Mouse (Mus musculus) heart, embryonic 13.5 days (tissue): ENCODE results near the gene Rdh7. TPM values are rescaled to one million over a fixed set of nuclear protein-coding genes. Genes with fewer than 3 reads are reported as not detected.

ENCODE experiments used
- ATAC-seq: fragments of 200-750 bp; cut with Nextera tagmentation; 2 replicates; pipeline ENCODE4 v1.8.0; 2017; ENCODE audit warnings: moderate TSS enrichment; ENCODE audit not compliant: insufficient number of reproducible peaks, low FRiP score, low TSS enrichment; ENCODE audit errors: extremely low read depth
- H3K27ac ChIP-seq: fragments of 300-500 bp; sonication (generic); replicated peaks from 2 replicates; pipeline ENCODE4 v1.5.1; 2015; ENCODE audit warnings: moderate library complexity, mild to moderate bottlenecking, inconsistent platforms
- H3K27me3 ChIP-seq: fragments of 300-500 bp; sonication (generic); replicated peaks from 2 replicates; pipeline ENCODE4 v1.6.1; 2015; ENCODE audit warnings: mild to moderate bottlenecking, inconsistent platforms
- H3K36me3 ChIP-seq: fragments of 300-500 bp; sonication (generic); 2 replicates; pipeline ENCODE4 v1.6.1; 2015; ENCODE audit warnings: mild to moderate bottlenecking, inconsistent platforms
- H3K4me1 ChIP-seq: fragments of 300-500 bp; sonication (generic); 2 replicates; pipeline ENCODE4 v1.6.1; 2015; ENCODE audit warnings: inconsistent platforms
- H3K4me2 ChIP-seq: fragments of 300-500 bp; sonication (generic); 2 replicates; pipeline ENCODE4 v1.6.1; 2015; ENCODE audit warnings: inconsistent platforms, mild to moderate bottlenecking, moderate library complexity
- H3K4me3 ChIP-seq: fragments of 300-500 bp; sonication (generic); 2 replicates; pipeline ENCODE4 v1.5.1; 2015; ENCODE audit warnings: moderate library complexity, mild to moderate bottlenecking, inconsistent platforms
- H3K9ac ChIP-seq: fragments of 300-500 bp; sonication (generic); 2 replicates; pipeline ENCODE4 v1.6.1; 2015; ENCODE audit warnings: inconsistent platforms, mild to moderate bottlenecking, moderate library complexity
- H3K9me3 ChIP-seq: fragments of 300-500 bp; sonication (generic); 2 replicates; pipeline ENCODE4 v1.6.1; 2016; ENCODE audit warnings: inconsistent platforms
- WGBS: fragments of 180-500 bp; shearing (Covaris S2); methylation state at CpG from one replicate; pipeline ENCODE4 v1.1.7; 2015; ENCODE audit warnings: mixed read lengths; 5-methylcytosine and 5-hydroxymethylcytosine counted together
- polyA plus RNA-seq: library from polyadenylated mRNA; unstranded; fragments of >200 nt; fragmentation: Nextera tagmentation; extraction: Ambion mirVana; gene quantifications from 2 replicates; pipeline ENCODE4 v1.2.1, GENCODE M21; 2015

The Rdh7 gene
- polyA plus RNA-seq, 1 experiment from 2014 or later, result not detected

GRCm38 (mm10) chr10:127891481-127891880 is 2.9 kb upstream of the Rdh7 start:
- H3K27me3 ChIP-seq, result no peaks in the 10 kb centered on the region
- no peak overlapping the region for H3K4me3 ChIP-seq
- H3K9ac ChIP-seq, result no peak overlapping the region
- H3K9me3 ChIP-seq, result no peaks in the 10 kb centered on the region
- no peak overlapping the region for H3K4me2 ChIP-seq
- H3K4me1 ChIP-seq, result peaks cover 8% of the 10 kb centered on the region
- no peak overlapping the region for H3K27ac ChIP-seq
- ATAC-seq, result no peak
- H3K36me3 ChIP-seq, result no peaks in the 10 kb centered on the region
- WGBS, result 67% methylated on average over 1 of the region's 1 CpGs

- Histone ChIP-seq H3K9ac (no peak overlapping the region), H3K27ac (no peak overlapping the region), H3K36me3 (no peaks in the 10 kb centered on the region), H3K4me2 (no peak overlapping the region), H3K27me3 (no peaks in the 10 kb centered on the region), H3K4me3 (no peak overlapping the region), H3K4me1 (peaks cover 5% of the 10 kb centered on the region; the same call in 1 of the 2 replicates), H3K9me3 (no peaks in the 10 kb centered on the region)
- 72% methylated on average over 4 of the region's 4 CpGs for WGBS
- ATAC-seq, result no peak
Observed at GRCm38 (mm10) chr10:127886971-127887370, 1.6 kb downstream of the Rdh7 start.

- Histone ChIP-seq H3K27me3 (no peaks in the 10 kb centered on the region), H3K4me2 (no peak overlapping the region)
Observed at GRCm38 (mm10) chr10:127886551-127886950, 2.1 kb downstream of the Rdh7 start.

DNA sequence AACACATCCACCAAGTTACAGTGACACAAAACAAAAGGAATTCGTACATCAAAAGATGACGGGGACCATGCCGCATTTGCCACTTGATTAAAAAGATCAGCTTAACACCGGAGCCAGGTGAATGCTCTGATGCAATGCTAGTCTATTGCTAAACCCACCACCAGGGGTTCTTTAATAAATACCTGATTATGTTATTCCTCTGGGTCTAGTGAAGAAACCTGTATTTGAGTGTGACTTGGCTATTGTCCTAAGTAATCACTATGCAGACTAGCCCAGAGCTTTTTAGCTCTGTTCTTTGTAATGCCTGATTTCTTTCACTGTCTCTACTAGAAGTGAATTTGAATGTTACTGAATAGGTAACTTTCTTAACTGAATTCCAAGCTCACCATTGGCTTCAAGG is 7.6 kb downstream of the Rdh7 start:
- H3K9ac ChIP-seq, result no peak overlapping the region
- no peaks in the 10 kb centered on the region for H3K9me3 ChIP-seq
- H3K27ac ChIP-seq, result no peak overlapping the region
- no peak overlapping the region for H3K4me3 ChIP-seq
- H3K4me2 ChIP-seq, result no peak overlapping the region
- no peak for ATAC-seq
- no peaks in the 10 kb centered on the region for H3K36me3 ChIP-seq
- no peaks in the 10 kb centered on the region for H3K27me3 ChIP-seq
- 83% methylated on average over 4 of the region's 4 CpGs for WGBS
- peaks cover 11% of the 10 kb centered on the region; the same call in 1 of the 2 replicates for H3K4me1 ChIP-seq

More at GRCm38 (mm10) chr10:127886551-127886950, 2.1 kb downstream of the Rdh7 start:
- H3K9me3 ChIP-seq, result no peaks in the 10 kb centered on the region
- no peak for ATAC-seq
- H3K27ac ChIP-seq, result no peak overlapping the region
- H3K4me1 ChIP-seq, result peaks cover 5% of the 10 kb centered on the region; the same call in 1 of the 2 replicates
- no peak overlapping the region for H3K4me3 ChIP-seq
- no peak overlapping the region for H3K9ac ChIP-seq
- H3K36me3 ChIP-seq, result no peaks in the 10 kb centered on the region
- WGBS, result 67% methylated on average over 1 of the region's 1 CpGs

- WGBS, result 56% methylated on average over 3 of the region's 3 CpGs
- no peak for ATAC-seq
- H3K4me3 ChIP-seq, result no peak overlapping the region
Observed at GRCm38 (mm10) chr10:127879155-127879688, 9.4 kb downstream of the Rdh7 start.

GRCm38 (mm10) chr10:127878262-127879057 is 10.2 kb downstream of the Rdh7 start:
- Histone ChIP-seq H3K4me1 (peaks cover 11% of the 10 kb centered on the region; the same call in 1 of the 2 replicates), H3K27me3 (no peaks in the 10 kb centered on the region), H3K4me2 (no peak overlapping the region), H3K4me3 (no peak overlapping the region), H3K9me3 (no peaks in the 10 kb centered on the region), H3K9ac (no peak overlapping the region), H3K27ac (no peak overlapping the region), H3K36me3 (no peaks in the 10 kb centered on the region)
- WGBS, result 46% methylated on average over 3 of the region's 3 CpGs
- ATAC-seq, result no peak

More at GRCm38 (mm10) chr10:127879155-127879688, 9.4 kb downstream of the Rdh7 start:
- Histone ChIP-seq H3K36me3 (no peaks in the 10 kb centered on the region), H3K27me3 (no peaks in the 10 kb centered on the region), H3K4me2 (no peak overlapping the region), H3K27ac (no peak overlapping the region), H3K9ac (no peak overlapping the region), H3K4me1 (peaks cover 11% of the 10 kb centered on the region; the same call in 1 of the 2 replicates), H3K9me3 (no peaks in the 10 kb centered on the region)

GRCm38 (mm10) chr10:127877681-127878080 is 10.9 kb downstream of the Rdh7 start:
- no peaks in the 10 kb centered on the region for H3K36me3 ChIP-seq
- ATAC-seq, result no peak
- H3K27me3 ChIP-seq, result no peaks in the 10 kb centered on the region
- no peak overlapping the region for H3K4me3 ChIP-seq
- H3K27ac ChIP-seq, result no peak overlapping the region
- H3K4me2 ChIP-seq, result no peak overlapping the region
- 19% methylated on average over 2 of the region's 2 CpGs for WGBS
- H3K9me3 ChIP-seq, result no peaks in the 10 kb centered on the region
- peaks cover 11% of the 10 kb centered on the region; the same call in 1 of the 2 replicates for H3K4me1 ChIP-seq
- H3K9ac ChIP-seq, result no peak overlapping the region

- no peak overlapping the region for H3K4me2 ChIP-seq
- WGBS, result 61% methylated on average over 4 of the region's 4 CpGs
- ATAC-seq, result no peak
Observed at GRCm38 (mm10) chr10:127872484-127872883, 16.1 kb downstream of the Rdh7 start.

GRCm38 (mm10) chr10:127866232-127866631 is 22.4 kb downstream of the Rdh7 start, which contains the start of gene Rdh16f2:
Rdh16f2 (plus strand) TSS chr10:127866474.
- Histone ChIP-seq H3K36me3 (no peaks in the 10 kb centered on the region), H3K4me1 (no peaks in the 10 kb centered on the region), H3K4me3 (no peak within 1 kb of the TSS), H3K27me3 (no peaks in the 10 kb centered on the region), H3K9ac (no peak within 1 kb of the TSS), H3K27ac (no peak within 1 kb of the TSS), H3K9me3 (peaks cover 14% of the 10 kb centered on the region; the same call in 1 of the 2 replicates), H3K4me2 (no peak within 1 kb of the TSS)
- ATAC-seq, result no peak
- WGBS, result 71% methylated on average over 3 of the region's 3 CpGs

More at GRCm38 (mm10) chr10:127872484-127872883, 16.1 kb downstream of the Rdh7 start:
- Histone ChIP-seq H3K36me3 (no peaks in the 10 kb centered on the region), H3K4me3 (no peak overlapping the region), H3K27me3 (no peaks in the 10 kb centered on the region), H3K27ac (no peak overlapping the region), H3K9ac (no peak overlapping the region), H3K4me1 (no peaks in the 10 kb centered on the region), H3K9me3 (peaks cover 15% of the 10 kb centered on the region; the same call in 1 of the 2 replicates)

GRCm38 (mm10) chr10:127864931-127865330 is 23.7 kb downstream of the Rdh7 start:
- no peak overlapping the region for H3K4me3 ChIP-seq
- H3K27me3 ChIP-seq, result no peaks in the 10 kb centered on the region
- no peak overlapping the region for H3K27ac ChIP-seq
- H3K36me3 ChIP-seq, result no peaks in the 10 kb centered on the region
- no peak for ATAC-seq
- H3K4me2 ChIP-seq, result no peak overlapping the region
- no peak overlapping the region for H3K9ac ChIP-seq
- peaks cover 4% of the 10 kb centered on the region; the same call in 1 of the 2 replicates for H3K9me3 ChIP-seq
- H3K4me1 ChIP-seq, result no peaks in the 10 kb centered on the region

GRCm38 (mm10) chr10:127856376-127856775 is 32.2 kb downstream of the Rdh7 start:
- H3K4me1 ChIP-seq, result no peaks in the 10 kb centered on the region
- no peaks in the 10 kb centered on the region for H3K27me3 ChIP-seq
- H3K9me3 ChIP-seq, result no peaks in the 10 kb centered on the region
- H3K27ac ChIP-seq, result no peak overlapping the region
- no peak overlapping the region for H3K9ac ChIP-seq
- H3K4me3 ChIP-seq, result no peak overlapping the region
- no peak overlapping the region for H3K4me2 ChIP-seq
- no peaks in the 10 kb centered on the region for H3K36me3 ChIP-seq
- ATAC-seq, result no peak
